Mouse (Mus musculus) heart, postnatal 0 days (tissue): ENCODE data around the gene Trub2.

Source experiments
- CTCF ChIP-seq: IDR thresholded peaks from 2 replicates; pipeline ENCODE4 v1.5.1; 2016; ENCODE audit warnings: antibody characterized with exemption, control low read depth, low read depth
- EP300 ChIP-seq: IDR thresholded peaks from 2 replicates; pipeline ENCODE4 v1.6.1; 2016; ENCODE audit warnings: antibody characterized with exemption, low read depth

GRCm38 (mm10) chr2:29751497-29751896 is 36.8 kb downstream of the Trub2 start, which contains the start of gene Gm13420:
- TF ChIP-seq CTCF (no peak), EP300 (no peak)
